Mouse (Mus musculus) stomach, embryonic 14.5 days (tissue): ENCODE measurements at regions not wholly inside any gene's neighbourhood (a gene's known extent, or its start where the extent isn't known, plus 50 kb on each side); places are given as distances from the start of the nearest gene placed in this dataset.
A peak's percentile ranks its signal among the peaks of the same experiment; 100 is the strongest.

Experiments
- ATAC-seq: fragments of 200-750 bp; cut with Nextera tagmentation; 2 replicates; pipeline ENCODE4 v1.8.0; 2017; ENCODE audit warnings: low read depth, moderate TSS enrichment; ENCODE audit not compliant: insufficient number of reproducible peaks, insufficient read depth, low FRiP score
- H3K27ac ChIP-seq: fragments of 300-500 bp; sonication (generic); 2 replicates; pipeline ENCODE4 v1.5.1; 2014; ENCODE audit warnings: mild to moderate bottlenecking, low read length, moderate library complexity, mixed read lengths
- H3K27me3 ChIP-seq: fragments of 300-500 bp; sonication (generic); 2 replicates; pipeline ENCODE4 v1.6.1; 2014; ENCODE audit warnings: low read length, control low read depth, mixed read lengths; ENCODE audit not compliant: control insufficient read depth, insufficient read depth
- H3K36me3 ChIP-seq: fragments of 300-500 bp; sonication (generic); 2 replicates; pipeline ENCODE4 v1.6.1; 2014; ENCODE audit warnings: mild to moderate bottlenecking, control low read depth, low read length, moderate library complexity, mixed read lengths; ENCODE audit not compliant: control insufficient read depth, insufficient read depth
- H3K4me1 ChIP-seq: fragments of 300-500 bp; sonication (generic); 2 replicates; pipeline ENCODE4 v1.6.1; 2014; ENCODE audit warnings: low read length, control low read depth, mixed read lengths; ENCODE audit not compliant: control insufficient read depth, insufficient read depth
- H3K4me2 ChIP-seq: fragments of 300-500 bp; sonication (generic); replicated peaks from 2 replicates; pipeline ENCODE4 v1.6.1; 2014; ENCODE audit warnings: low read depth, low read length, control low read depth
- H3K4me3 ChIP-seq: fragments of 300-500 bp; sonication (generic); 2 replicates; pipeline ENCODE4 v1.5.1; 2014; ENCODE audit warnings: low read depth, low read length, control low read depth
- H3K9ac ChIP-seq: fragments of 300-500 bp; sonication (generic); replicated peaks from 2 replicates; pipeline ENCODE4 v1.6.1; 2014; ENCODE audit warnings: low read depth, mild to moderate bottlenecking, control low read depth, low read length, moderate library complexity, mixed read lengths
- H3K9me3 ChIP-seq: fragments of 300-500 bp; sonication (generic); 2 replicates; pipeline ENCODE4 v1.6.1; 2016; ENCODE audit warnings: low read depth, low read length, control low read depth; ENCODE audit not compliant: control insufficient read depth
- WGBS: fragments of 180-500 bp; shearing (Covaris S2); extraction: QIAGEN DNeasy Blood & Tissue Kit; methylation state at CpG from one replicate; pipeline ENCODE4 v1.1.7; 2014; 5-methylcytosine and 5-hydroxymethylcytosine counted together

GRCm38 (mm10) chr13:60467821-60468579 lies 133.7 kb upstream of the Dapk1 start:
- H3K4me3 ChIP-seq: no peak overlapping the region
- peaks cover 4% of the 10 kb centered on the region; the same call in 1 of the 2 replicates for H3K4me1 ChIP-seq
- no peak overlapping the region for H3K27ac ChIP-seq
- no peaks in the 10 kb centered on the region for H3K9me3 ChIP-seq
- 21% methylated on average over 11 of the region's 11 CpGs for WGBS
- H3K9ac ChIP-seq: no peak overlapping the region
- H3K27me3 ChIP-seq: no peaks in the 10 kb centered on the region
- no peak overlapping the region for H3K4me2 ChIP-seq
- ATAC-seq: no peak
- no peaks in the 10 kb centered on the region for H3K36me3 ChIP-seq

DNA sequence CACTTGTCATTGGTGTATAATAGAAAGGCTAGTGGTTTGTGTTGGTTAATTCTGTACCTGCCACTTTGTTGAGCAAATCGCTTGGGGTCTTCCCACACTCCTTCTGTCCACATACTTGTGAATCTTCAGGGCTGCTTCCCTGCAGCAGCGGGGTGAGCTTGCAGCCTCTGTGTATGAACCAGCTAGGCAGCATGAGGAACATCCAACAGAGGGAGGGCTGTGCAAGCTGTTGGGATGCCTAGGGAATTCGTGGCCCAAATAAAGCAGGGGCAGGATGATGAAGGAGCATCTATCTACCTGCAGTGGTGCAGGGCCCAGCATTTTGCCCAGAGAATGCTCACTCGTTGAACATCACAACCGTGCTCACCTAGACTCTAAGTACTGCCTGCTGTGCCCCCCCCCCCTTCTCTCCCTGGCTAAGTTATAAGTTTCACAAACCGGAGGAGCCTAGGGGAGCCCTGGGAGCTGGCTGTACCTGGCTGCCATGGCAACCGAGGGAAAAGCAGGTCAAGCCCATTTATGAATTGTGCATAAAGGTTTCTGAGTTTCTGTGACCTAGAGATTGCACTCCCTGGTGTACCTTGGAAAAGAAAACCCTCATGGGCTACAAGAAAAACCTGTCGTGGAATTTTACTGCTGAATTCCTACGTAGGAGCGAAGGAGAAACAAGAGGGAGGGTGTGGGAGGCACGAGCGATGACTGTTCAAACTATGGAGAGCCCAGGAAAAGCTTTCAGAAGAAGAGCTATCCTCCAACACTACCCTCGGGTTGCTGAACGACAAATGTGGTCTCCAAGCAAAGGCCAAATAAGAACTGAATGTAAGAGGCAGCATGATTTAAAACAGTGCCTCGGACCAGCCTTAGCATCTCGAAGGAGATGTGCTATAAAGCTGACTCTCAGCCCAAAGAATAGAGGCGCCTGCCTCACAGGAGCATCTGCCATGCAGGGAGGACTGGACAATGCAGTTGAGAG lies 131.0 kb upstream of the Dapk1 start:
- ATAC-seq: no peak
- Histone ChIP-seq H3K4me2 (no peak overlapping the region), H3K27me3 (no peaks in the 10 kb centered on the region), H3K36me3 (no peaks in the 10 kb centered on the region), H3K9ac (no peak overlapping the region), H3K4me1 (peaks cover 4% of the 10 kb centered on the region; the same call in 1 of the 2 replicates), H3K4me3 (no peak overlapping the region), H3K27ac (no peak overlapping the region), H3K9me3 (no peaks in the 10 kb centered on the region)
- WGBS: 61% methylated on average over 17 of the region's 17 CpGs

DNA sequence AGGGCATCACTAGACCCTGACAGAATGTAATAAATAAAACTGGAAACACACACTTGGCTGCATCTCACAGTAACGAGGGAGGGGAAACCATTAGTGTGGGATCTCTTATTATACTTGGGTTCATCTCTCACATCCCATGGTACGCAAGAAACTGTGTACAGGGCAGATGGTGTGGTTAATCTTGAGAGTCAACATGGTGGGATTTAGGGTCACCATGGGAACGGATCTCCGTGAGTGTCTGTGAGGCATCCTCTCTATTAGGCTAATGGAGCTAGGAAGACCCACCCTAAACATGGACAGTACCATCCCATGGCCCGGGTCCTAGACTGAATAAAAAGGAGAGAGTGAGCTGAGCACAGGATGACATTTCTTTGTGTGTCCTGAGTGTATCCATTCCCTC lies 130.1 kb upstream of the Dapk1 start:
- WGBS: 73% methylated on average over 5 of the region's 5 CpGs
- H3K9me3 ChIP-seq: no peaks in the 10 kb centered on the region
- no peaks in the 10 kb centered on the region for H3K36me3 ChIP-seq
- no peak overlapping the region for H3K9ac ChIP-seq
- no peak overlapping the region for H3K4me3 ChIP-seq
- no peaks in the 10 kb centered on the region for H3K27me3 ChIP-seq
- ATAC-seq: no peak
- no peak overlapping the region for H3K4me2 ChIP-seq
- peaks cover 4% of the 10 kb centered on the region; the same call in 1 of the 2 replicates for H3K4me1 ChIP-seq
- no peak overlapping the region for H3K27ac ChIP-seq

GRCm38 (mm10) chr13:60476366-60476765 lies 125.4 kb upstream of the Dapk1 start:
- H3K4me1 ChIP-seq: peaks cover 16% of the 10 kb centered on the region; the same call in 1 of the 2 replicates
- 89% methylated on average over 2 of the region's 2 CpGs for WGBS

GRCm38 (mm10) chr13:60478301-60478700 lies 123.4 kb upstream of the Dapk1 start:
- H3K9me3 ChIP-seq: no peaks in the 10 kb centered on the region
- H3K27me3 ChIP-seq: no peaks in the 10 kb centered on the region
- no peak overlapping the region for H3K9ac ChIP-seq
- H3K4me1 ChIP-seq: peaks cover 16% of the 10 kb centered on the region; the same call in 1 of the 2 replicates
- H3K4me3 ChIP-seq: no peak overlapping the region
- WGBS: 73% methylated on average over 6 of the region's 6 CpGs
- H3K4me2 ChIP-seq: no peak overlapping the region
- ATAC-seq: no peak
- H3K27ac ChIP-seq: no peak overlapping the region
- no peaks in the 10 kb centered on the region for H3K36me3 ChIP-seq

More at GRCm38 (mm10) chr13:60476366-60476765, 125.4 kb upstream of the Dapk1 start:
- ATAC-seq: no peak
- Histone ChIP-seq H3K4me2 (no peak overlapping the region), H3K36me3 (no peaks in the 10 kb centered on the region), H3K27ac (no peak overlapping the region), H3K9me3 (no peaks in the 10 kb centered on the region), H3K9ac (no peak overlapping the region), H3K4me3 (no peak overlapping the region), H3K27me3 (no peaks in the 10 kb centered on the region)

DNA sequence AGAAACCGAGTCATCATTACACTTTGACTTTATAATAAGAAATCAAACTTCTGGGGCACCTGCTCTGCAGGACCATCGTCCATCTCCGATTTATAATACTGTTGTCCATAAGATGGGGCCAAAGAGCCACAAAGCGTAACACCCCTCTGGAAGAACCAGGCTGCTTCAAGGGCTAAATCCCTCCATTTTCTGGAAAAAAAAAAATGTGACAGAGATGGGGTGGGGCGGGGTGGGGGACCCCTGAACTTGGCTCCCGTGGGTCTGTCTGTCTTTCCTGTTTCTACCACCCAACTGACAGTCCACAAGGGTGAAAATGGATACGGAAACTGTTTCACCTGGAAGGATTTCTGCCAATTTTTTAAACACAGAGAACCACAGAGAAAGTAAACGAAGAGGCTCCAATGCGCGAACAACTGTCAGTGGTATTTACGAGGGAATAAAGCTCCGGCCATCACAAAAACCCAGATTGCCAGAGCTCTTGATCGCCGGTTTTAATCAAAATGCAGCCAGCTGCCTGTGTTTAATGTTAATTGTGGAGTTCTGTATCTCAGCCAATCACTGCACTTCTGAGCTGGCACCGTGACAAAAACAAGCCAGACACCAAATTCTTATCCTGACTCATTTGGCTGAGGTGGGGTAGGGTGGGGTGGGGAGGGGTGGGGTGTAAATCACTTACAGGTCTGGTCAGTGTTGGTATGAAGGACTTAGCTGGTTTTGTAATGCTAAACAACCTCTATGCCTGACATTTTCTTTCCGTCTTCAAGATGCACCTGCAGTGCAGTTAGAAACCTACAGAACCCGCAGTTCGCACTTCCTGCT lies 122.5 kb upstream of the Dapk1 start:
- Histone ChIP-seq H3K9me3 (no peaks in the 10 kb centered on the region), H3K4me1 (peaks cover 16% of the 10 kb centered on the region; the same call in 1 of the 2 replicates), H3K27ac (peak overlapping the region; percentile 44; the same call in 1 of the 2 replicates), H3K4me3 (peak overlapping the region; percentile 19), H3K9ac (no peak overlapping the region), H3K27me3 (no peaks in the 10 kb centered on the region), H3K36me3 (no peaks in the 10 kb centered on the region), H3K4me2 (peak overlapping the region; percentile 52)
- 5% methylated on average over 18 of the region's 18 CpGs for WGBS
- peak; percentile 29; the same call in 1 of the 2 replicates for ATAC-seq

DNA sequence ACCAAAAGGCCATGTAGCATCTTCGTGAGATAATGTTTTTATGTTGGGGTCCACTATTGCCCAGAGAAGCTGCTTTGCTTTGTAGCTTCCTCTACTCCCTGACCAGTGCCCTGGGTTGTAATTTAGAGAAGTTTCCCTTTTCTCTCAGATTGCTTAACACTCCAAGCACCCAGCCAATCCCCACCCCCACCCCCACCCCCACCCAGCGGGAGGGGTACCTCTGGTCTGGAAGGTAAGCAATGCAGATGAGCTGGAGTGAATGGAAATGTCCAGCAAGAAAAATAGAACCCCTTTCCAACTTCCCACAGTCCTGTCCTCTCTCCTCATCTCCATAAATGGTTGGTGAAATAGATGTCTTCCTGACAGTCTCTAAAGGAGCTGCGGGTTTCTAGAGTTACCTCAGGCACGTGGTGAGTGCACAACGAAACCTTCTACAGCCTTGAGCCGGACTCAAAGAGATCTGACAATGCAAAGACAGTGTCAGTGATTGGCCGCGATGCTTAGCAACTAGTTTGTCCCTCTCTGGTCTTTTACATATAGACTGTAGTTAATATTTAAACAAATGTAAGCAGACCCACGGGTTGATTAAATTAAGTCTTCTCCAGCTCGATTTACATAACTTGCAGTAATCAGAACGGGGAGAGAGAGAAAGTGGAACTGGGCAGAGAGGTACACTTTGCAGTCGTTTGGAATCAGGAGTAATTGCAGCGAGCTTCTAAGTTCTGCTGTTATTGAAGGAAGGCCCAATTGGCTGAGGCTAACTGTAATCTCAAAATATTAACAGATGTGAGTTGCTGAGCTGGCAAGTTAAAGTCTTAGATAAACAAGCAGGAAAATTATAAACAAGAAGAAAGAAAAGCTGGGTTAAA lies 121.7 kb upstream of the Dapk1 start:
- Histone ChIP-seq H3K27ac (peak overlapping the region; percentile 44; the same call in 1 of the 2 replicates), H3K9ac (no peak overlapping the region), H3K27me3 (no peaks in the 10 kb centered on the region), H3K36me3 (no peaks in the 10 kb centered on the region), H3K4me1 (peaks cover 16% of the 10 kb centered on the region; the same call in 1 of the 2 replicates), H3K4me2 (peak overlapping the region; percentile 52), H3K4me3 (no peak overlapping the region), H3K9me3 (no peaks in the 10 kb centered on the region)
- WGBS: 11% methylated on average over 13 of the region's 13 CpGs
- ATAC-seq: peak; percentile 56; the same call in 1 of the 2 replicates
